Mouse (Mus musculus) heart, adult 2 months (tissue): ENCODE data around the gene Hagh. TPM values are rescaled to one million over a fixed set of nuclear protein-coding genes. Genes with fewer than 3 reads are reported as not detected.
A peak's percentile ranks its signal among the peaks of the same experiment; 100 is the strongest.

Experiments used
- DNase-seq, 2 experiments: peaks; one replicate each; pipeline ENCODE4 v3.0.0; 2021
- H3K27ac ChIP-seq: fragments of 200-600 bp; 2 replicates; pipeline ENCODE4 v1.8.1; 2022
- H3K27me3 ChIP-seq: fragments of 200-500 bp; 2 replicates; pipeline ENCODE4 v1.6.1; 2012; ENCODE audit warnings: mild to moderate bottlenecking, low read length, inconsistent platforms, mixed read lengths; ENCODE audit not compliant: control insufficient read depth, insufficient read depth
- H3K36me3 ChIP-seq: fragments of 200-500 bp; 2 replicates; pipeline ENCODE4 v1.6.1; 2012; ENCODE audit warnings: low read length, inconsistent platforms; ENCODE audit not compliant: control insufficient read depth, insufficient read depth
- H3K4me1 ChIP-seq: fragments of 200-500 bp; 2 replicates; pipeline ENCODE4 v1.6.1; 2011; ENCODE audit warnings: low read length; ENCODE audit not compliant: control insufficient read depth, insufficient read depth
- H3K4me3 ChIP-seq: fragments of 200-600 bp; 2 replicates; pipeline ENCODE4 v1.8.1; 2022
- H3K79me2 ChIP-seq: fragments of 200-500 bp; replicated peaks from 2 replicates; pipeline ENCODE4 v1.6.1; 2012; ENCODE audit warnings: mild to moderate bottlenecking, inconsistent platforms, low read length, moderate library complexity, mixed read lengths; ENCODE audit not compliant: control insufficient read depth, insufficient read depth
- H3K9ac ChIP-seq: fragments of 200-500 bp; 2 replicates; pipeline ENCODE4 v1.6.1; 2012; ENCODE audit warnings: low read depth, mild to moderate bottlenecking, control low read depth, inconsistent platforms, low read length, mixed read lengths
- CTCF ChIP-seq: fragments of 200-600 bp; IDR thresholded peaks from 2 replicates; pipeline ENCODE4 v1.8.1; 2022; ENCODE audit warnings: antibody characterized with exemption, mild to moderate bottlenecking, moderate library complexity
- EP300 ChIP-seq: fragments of 200-500 bp; IDR thresholded peaks from 2 replicates; pipeline ENCODE4 v1.6.1; 2011; ENCODE audit warnings: low read depth, low read length, control low read depth; ENCODE audit not compliant: insufficient read depth
- POLR2A ChIP-seq: fragments of 200-500 bp; IDR thresholded peaks from 2 replicates; pipeline ENCODE4 v1.6.1; 2011; ENCODE audit warnings: mild to moderate bottlenecking, low read depth, low read length, control low read depth; ENCODE audit not compliant: insufficient read depth
- WGBS: fragments of 180-500 bp; shearing (Covaris S2); methylation state at CpG from one replicate; pipeline ENCODE4 v1.1.7; 2018; 5-methylcytosine and 5-hydroxymethylcytosine counted together
- intact Hi-C: fragments of 180-260 bp; cut with DNase I; formaldehyde crosslinking; loops from one replicate; pipeline ENCODE4 v1.15.1; 2025
- polyA plus RNA-seq: library from polyadenylated mRNA; depleted of rRNA; stranded (reverse); fragments of >200 nt; gene quantifications from 2 replicates; pipeline ENCODE4 v1.2.3, GENCODE M21; 2012
- total RNA-seq, 2 experiments: library from RNA; stranded (reverse); gene quantifications; 2 replicates each; pipeline ENCODE4 v1.2.3; 2021

The Hagh gene
- total and polyA plus RNA-seq, 3 experiments = 85.8 to 133 (median 89.5) TPM

DNA sequence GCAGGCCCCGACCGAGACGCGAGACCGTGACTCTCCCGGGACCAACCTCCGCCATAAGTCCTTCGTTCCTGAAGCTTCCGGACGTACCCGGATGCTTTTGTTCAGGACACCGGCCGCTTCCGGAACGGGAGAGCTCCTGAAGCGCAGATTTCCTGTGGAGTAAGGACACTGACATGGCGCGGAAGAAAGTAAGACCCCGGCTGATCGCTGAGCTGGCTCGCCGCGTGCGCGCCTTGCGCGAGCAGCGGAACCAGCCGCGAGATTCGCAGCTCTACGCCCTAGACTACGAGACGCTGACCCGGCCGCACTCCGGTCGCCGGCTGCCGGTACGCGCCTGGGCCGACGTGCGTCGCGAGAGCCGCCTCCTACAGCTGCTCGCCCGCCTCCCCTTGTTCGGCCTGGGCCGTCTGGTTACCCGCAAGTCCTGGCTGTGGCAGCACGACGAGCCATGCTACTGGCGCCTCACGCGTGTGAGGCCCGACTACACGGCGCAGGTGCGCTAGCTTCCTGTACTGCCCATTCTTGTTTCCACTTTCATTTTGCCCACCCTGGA is 55.1 kb downstream of the Hagh start, which contains the start of the genes Eme2 and Mrps34:
Gene Eme2, minus strand, starts transcription at position 93 of the 553 bp plus-strand sequence.
Gene Mrps34, plus strand, starts transcription at position 122 of the 553 bp plus-strand sequence.
- Histone ChIP-seq H3K79me2 (no peaks in the 10 kb centered on the region), H3K27me3 (no peaks in the 10 kb centered on the region), H3K36me3 (no peaks in the 10 kb centered on the region), H3K4me3 (peak within 1 kb of the TSS; percentile 93), H3K9ac (peak within 1 kb of the TSS; percentile 94), H3K4me1 (peaks cover 3% of the 10 kb centered on the region), H3K27ac (peak within 1 kb of the TSS; percentile 92)
- no peak for TF ChIP-seq CTCF
- peak; percentile 72; the same call in 1 of the 2 replicates for TF ChIP-seq EP300
- peak; percentile 82 for TF ChIP-seq POLR2A
- intact Hi-C loops = no loop called here
- WGBS = under 1% methylated on average over 62 of the region's 62 CpGs
- DNase-seq = peak; percentile 86 to 88

DNA sequence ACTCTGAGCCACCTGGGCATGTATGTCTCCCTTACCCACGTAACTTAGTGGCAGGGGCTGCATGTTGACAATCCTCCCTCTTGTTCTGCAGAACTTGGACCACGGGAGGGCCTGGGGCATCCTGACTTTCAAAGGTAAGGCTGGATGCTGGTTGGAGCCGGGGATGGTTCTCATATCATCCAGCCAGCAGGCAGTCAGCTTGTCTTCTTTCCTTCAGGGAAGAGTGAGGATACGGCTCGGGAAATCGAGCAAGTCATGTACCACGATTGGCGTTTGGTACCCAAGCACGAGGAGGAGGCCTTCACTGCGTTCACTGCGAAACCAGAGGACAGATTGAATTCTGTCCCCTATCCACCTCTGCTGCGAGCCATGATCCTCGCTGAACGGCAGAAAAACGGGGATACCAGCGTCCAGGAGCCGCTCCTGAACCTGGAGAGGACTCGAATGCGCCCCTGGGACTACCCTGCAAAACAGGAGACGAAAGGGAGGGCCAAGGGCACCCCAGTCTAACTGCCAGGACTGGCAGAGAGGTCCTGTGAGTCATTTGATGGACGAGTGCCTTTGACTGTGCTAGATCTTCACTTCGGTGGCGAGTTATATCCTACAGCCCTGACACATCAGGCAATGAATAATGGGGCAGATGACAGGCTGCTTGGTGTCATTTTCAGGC is 55.8 kb downstream of the Hagh start:
- no peaks in the 10 kb centered on the region for H3K79me2 ChIP-seq
- H3K36me3 ChIP-seq = no peaks in the 10 kb centered on the region
- H3K4me3 ChIP-seq = peak overlapping the region; percentile 93
- H3K27me3 ChIP-seq = no peaks in the 10 kb centered on the region
- 8% methylated on average over 23 of the region's 23 CpGs for WGBS
- DNase-seq = no peak
- peak overlapping the region; percentile 94 for H3K9ac ChIP-seq
- intact Hi-C loops = no loop called here
- H3K4me1 ChIP-seq = peaks cover 3% of the 10 kb centered on the region
- peak overlapping the region; percentile 92 for H3K27ac ChIP-seq
- TF ChIP-seq CTCF = no peak
- TF ChIP-seq EP300 = no peak
- TF ChIP-seq POLR2A = no peak

DNA sequence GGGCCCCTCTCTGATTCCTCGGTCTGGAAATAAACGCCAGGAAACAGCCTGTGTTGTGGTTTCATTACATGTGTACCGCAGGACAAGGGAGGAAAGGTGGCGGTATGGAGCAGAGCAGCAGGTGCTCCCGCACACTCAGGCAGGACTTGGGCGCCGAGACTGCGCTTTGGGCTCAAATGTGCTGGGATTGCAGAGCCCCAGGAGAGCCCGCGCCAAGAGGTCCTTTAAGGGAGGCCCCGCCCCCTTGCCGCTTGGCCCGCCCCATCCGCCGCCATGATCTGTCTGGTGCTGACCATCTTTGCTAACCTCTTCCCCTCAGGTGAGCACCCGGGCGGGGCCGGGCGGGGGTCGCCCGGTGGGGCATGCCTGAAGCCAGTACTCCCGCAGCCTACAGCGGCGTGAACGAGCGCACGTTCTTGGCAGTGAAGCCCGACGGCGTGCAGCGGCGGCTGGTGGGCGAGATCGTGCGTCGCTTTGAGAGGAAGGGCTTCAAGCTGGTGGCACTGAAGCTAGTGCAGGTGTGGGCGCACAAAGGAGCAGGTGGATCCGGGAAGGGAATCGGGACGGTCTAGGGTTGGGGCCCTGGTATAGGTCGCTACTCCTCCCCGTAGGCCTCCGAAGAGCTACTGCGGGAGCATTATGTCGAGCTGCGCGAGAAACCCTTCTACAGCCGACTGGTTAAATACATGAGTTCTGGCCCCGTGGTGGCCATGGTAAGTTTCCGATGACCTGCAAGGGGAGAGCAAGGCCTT is 56.5 kb downstream of the Hagh start, which contains the start of gene Nme3:
Gene Nme3, plus strand, starts transcription at position 260 of the 752 bp plus-strand sequence.
- no peaks in the 10 kb centered on the region for H3K36me3 ChIP-seq

DNA sequence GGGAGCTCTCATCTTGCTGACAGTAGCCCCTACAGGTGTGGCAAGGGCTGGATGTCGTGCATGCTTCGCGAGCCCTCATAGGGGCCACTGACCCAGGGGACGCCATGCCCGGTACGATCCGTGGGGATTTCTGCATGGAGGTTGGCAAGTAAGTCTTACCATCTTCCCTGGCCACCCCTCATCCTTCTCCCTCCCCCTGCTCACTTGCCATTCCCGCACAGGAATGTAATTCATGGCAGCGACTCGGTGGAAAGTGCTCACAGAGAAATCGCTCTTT is 57.0 kb downstream of the Hagh start:
- Histone ChIP-seq H3K79me2 (no peaks in the 10 kb centered on the region), H3K36me3 (no peaks in the 10 kb centered on the region), H3K27ac (peak overlapping the region; percentile 92), H3K27me3 (no peaks in the 10 kb centered on the region), H3K4me3 (peak overlapping the region; percentile 93), H3K9ac (peak overlapping the region; percentile 71), H3K4me1 (peaks cover 3% of the 10 kb centered on the region)
- no peak for DNase-seq
- WGBS = 51% methylated on average over 11 of the region's 11 CpGs
- intact Hi-C loops = no loop called here
- 0 out of 2 replicates have a peak, but pooled peaks have one; percentile 13 for TF ChIP-seq EP300
- TF ChIP-seq CTCF = no peak

More for the DNA sequence above, 56.5 kb downstream of the Hagh start, which contains the start of gene Nme3:
- intact Hi-C loops = no loop called here
- Histone ChIP-seq H3K27ac (peak within 1 kb of the TSS; percentile 92), H3K4me1 (peaks cover 3% of the 10 kb centered on the region), H3K27me3 (no peaks in the 10 kb centered on the region), H3K79me2 (no peaks in the 10 kb centered on the region), H3K9ac (peak within 1 kb of the TSS; percentile 94), H3K4me3 (peak within 1 kb of the TSS; percentile 93)
- 1% methylated on average over 50 of the region's 50 CpGs for WGBS
- TF ChIP-seq CTCF = peak; percentile 17; the same call in 1 of the 2 replicates
- TF ChIP-seq EP300 = no peak
- TF ChIP-seq POLR2A = peak; percentile 47; the same call in 1 of the 2 replicates
- peak; percentile 80 to 82 for DNase-seq

DNA sequence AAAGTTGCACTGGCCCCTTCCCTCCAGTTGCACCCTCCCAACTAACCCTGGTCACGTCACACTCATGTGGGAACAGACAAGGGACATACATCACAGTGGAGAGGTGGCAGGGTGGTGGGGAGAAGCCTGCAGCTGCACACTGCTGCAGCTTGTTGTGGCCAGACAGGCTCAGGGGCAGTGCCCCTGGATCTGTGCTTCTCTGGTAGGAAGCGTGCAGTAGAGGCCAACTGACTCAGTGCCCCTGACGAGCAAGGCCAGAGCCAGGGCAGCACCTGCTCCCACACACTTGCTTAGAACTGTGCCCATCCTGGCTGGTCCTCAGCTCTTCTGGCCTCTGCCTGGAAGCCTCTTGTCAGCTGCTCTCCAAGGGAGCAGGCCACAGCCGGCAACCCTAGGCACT is 57.7 kb downstream of the Hagh start:
- Histone ChIP-seq H3K27ac (no peak overlapping the region), H3K79me2 (no peaks in the 10 kb centered on the region), H3K4me3 (no peak overlapping the region), H3K9ac (no peak overlapping the region), H3K36me3 (no peaks in the 10 kb centered on the region), H3K27me3 (no peaks in the 10 kb centered on the region), H3K4me1 (peaks cover 3% of the 10 kb centered on the region)
- WGBS = 86% methylated on average over 4 of the region's 4 CpGs
- TF ChIP-seq EP300 (no peak), POLR2A (no peak)
- no peak for DNase-seq
- intact Hi-C loops = no loop called here
